Mouse (Mus musculus) right cerebral cortex, postnatal 10 days (tissue): ENCODE results near the gene Nrxn1.
A peak's percentile ranks its signal among the peaks of the same experiment; 100 is the strongest.

ENCODE experiments used
- DNase-seq, 2 experiments: peaks; one replicate each; pipeline ENCODE4 v3.0.0; 2021; ENCODE audit warnings: low spot score in 2 of 2

Gene Nrxn1

DNA sequence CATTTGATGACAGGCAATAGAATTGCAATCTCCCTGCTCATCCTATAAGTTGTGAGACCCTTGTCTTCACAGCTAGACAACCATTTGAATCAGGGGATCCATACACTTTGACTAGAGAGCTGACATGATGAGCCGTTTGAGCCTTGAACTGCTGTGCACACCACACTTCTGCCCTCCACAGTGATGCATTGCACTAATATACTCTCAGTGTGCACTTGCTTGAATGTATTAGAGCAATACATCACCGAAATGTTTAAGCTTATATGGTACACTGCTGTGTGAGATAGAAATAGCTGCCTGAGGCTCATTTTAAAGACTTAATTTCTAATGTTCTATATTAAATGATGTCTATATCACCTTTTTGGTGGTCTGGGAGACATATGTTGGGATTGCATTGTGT lies 430.6 kb downstream of the Nrxn1 start:
- DNase-seq, result no peak

GRCm38 (mm10) chr17:90654506-90654905 lies 438.4 kb downstream of the Nrxn1 start:
- no peak for DNase-seq

GRCm38 (mm10) chr17:90653347-90653746 lies 439.5 kb downstream of the Nrxn1 start:
- peak; percentile 29 to 47 for DNase-seq

DNA sequence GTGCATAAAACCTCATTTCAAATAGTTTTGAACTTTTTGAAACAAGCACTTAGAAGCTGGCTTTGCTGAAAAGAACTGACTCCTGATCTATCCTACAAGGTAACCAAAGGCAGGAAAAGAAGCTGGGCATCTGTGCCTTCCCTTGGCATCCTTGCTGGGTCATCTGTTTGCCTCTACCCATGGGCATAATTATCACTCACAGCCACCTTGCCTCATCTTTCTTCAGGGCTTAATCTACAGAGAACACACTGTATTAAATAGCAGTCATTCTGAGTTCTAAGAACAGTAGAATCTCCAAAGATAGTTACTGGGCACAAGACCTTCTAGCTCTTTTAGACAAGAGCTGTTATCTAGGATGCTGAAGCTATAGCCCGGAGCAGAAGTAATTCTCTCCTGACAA lies 442.6 kb downstream of the Nrxn1 start:
- DNase-seq, result no peak

DNA sequence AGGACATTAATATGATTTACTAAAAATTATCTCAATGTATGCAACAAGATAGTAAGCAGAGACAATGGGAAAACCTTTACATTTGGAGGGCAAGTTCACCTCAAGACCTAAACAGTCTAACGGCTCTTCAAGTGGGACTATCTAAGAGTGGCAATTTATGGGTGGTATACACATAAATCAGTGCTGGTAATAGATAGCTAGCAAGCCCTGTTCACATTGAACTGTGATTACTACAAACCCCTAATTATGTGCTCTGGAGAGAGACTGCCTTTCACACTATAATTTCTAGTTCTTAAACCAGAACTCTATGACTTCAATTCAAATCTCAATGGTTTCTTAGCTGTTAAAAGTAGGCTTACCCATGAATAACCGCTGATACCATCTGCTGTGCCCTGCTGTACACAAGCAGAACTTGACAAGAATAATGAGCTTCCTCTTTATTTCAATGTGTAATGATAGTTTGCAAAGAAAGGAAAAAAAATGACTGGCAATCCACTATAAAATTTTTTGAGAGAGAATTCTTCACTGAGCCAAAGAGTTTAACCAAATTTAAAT lies 453.8 kb downstream of the Nrxn1 start:
- no peak for DNase-seq

DNA sequence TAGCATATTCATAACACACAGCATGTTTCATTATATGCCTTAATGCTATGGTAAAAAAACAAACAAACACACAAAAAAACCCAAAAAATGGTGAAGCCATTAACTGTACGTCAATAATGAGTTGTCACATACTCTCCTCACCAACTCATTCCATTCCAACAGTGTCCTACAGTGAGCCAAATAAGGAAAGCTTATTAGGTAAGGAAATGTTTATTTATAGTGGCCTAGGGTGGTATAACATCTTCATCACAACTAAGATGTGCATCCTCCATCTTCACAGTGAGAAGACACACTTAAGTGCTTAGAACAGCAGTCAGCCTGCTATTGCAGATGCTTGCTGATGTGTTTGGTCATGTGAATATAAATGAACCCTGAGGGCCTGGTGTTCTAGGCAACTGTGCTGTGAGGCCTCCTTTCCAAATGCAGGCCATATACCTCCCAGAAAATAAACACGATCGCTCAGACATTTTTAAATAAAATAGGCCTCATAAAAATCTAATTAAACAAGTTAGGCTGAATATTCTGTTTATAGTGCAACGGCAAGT lies 454.6 kb downstream of the Nrxn1 start:
- DNase-seq, result no peak

DNA sequence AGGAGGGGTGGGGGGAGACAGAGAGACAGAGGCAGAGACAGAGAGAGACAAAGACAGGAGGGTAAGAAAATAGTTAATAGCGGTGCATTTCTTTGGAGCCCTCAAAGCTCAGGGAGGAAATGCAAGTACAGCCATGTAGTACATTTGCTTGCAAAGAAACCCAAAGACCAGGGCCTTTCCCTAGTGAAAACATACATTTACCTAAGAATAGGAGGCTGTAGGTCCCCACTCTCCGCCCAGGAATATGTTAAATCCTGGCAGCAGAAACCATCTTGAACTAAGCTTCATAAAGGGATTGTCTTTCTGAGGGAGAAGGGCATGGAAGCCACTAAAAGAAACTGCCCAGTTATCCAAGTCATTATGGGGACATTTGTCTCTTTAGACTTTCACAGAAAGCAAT lies 461.5 kb downstream of the Nrxn1 start:
- DNase-seq, result no peak

- peak; percentile 52 to 78 for DNase-seq
Observed at GRCm38 (mm10) chr17:90629851-90630250, 463.0 kb downstream of the Nrxn1 start.

GRCm38 (mm10) chr17:90628469-90628868 lies 464.4 kb downstream of the Nrxn1 start:
- peak; percentile 50 to 63 for DNase-seq

- no peak for DNase-seq
Observed at GRCm38 (mm10) chr17:90628004-90628403, 464.9 kb downstream of the Nrxn1 start.

DNA sequence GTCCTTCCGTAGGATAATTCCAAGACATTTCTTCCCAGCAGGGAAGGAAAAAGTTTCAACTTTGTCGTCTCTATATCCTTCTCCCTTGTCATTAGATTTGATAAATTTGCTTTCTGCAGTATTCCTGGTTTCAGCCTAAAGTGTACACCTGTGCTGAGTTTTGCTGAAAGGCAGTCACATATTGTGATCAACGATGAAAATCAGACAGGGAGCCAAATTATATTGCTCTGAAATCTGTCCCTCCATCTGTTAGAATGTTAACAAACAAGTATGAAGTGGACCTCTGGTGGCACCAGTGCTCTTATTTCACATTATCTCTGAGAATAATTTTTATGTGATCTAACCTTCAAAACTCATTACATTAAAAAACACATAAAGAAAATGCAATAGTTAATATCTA lies 465.5 kb downstream of the Nrxn1 start:
- DNase-seq, result no peak

DNA sequence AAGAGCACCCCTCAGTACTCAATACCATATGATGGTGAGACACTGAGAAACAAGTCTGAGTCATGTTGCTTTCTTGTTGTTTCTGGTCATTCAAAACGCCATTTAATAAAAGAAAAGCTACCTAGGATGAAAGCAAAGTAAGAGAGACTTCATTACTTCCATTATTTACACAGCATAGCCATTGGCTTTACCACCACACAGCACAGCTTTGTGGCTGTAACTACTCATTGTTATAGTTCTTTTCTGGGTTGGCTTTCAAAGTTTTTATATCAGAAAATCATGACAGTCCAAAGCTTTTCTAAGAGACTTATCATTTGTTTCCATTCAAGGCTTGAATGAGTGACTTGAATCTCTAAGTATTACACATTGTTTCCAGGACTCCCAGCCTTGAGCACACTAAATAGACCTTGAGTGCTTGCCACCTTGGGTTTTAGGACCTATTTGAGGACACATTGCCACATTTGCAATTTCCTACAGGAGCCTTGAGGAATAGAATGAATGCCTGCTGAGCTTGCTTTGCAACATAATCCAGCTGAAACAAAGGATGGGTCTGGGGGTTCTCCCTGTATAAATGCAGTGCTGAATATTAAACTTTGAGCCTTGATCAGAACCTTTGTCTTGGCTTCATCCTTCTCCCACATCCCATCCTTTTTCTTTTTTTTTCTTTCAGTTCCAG lies 468.1 kb downstream of the Nrxn1 start:
- no peak for DNase-seq

GRCm38 (mm10) chr17:90621828-90622227 lies 471.0 kb downstream of the Nrxn1 start:
- DNase-seq, result no peak

DNA sequence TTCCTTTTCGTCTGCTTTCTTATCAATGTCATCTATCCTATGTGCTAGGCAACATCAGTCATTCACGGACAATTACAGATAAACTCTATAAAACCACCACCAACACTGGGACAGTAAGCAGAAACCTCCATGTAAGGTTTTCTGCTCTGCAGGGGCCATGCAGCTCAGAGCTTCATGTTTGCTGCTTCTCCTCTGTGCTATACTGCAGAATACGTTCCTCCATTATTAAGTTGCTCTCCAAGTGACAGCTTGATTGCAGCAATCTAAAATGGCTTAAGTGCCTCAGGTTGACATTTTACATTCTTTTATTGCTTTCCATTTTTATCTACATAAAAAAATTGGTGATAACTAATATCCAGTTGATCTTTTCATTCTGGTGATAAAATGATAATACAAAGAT lies 477.9 kb downstream of the Nrxn1 start:
- no peak for DNase-seq

DNA sequence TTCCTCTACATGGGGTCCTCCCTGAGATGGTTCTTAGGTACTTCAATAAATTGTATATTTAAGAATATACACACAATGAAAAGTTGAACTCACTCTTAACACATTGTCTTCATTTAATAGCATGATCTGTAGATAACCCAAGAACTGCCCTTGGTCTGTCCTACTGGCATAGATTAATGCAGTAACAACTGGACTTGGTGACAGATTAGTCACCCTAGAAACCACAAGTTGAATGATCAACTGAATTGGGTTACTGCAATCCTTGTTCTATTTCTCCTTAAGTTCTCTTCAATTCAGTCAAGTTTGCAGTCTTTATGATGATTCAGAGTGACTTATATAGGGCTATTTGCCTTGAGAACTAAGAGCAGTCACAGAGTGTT lies 485.5 kb downstream of the Nrxn1 start:
- DNase-seq, result no peak

GRCm38 (mm10) chr17:90606718-90607426 lies 486.0 kb downstream of the Nrxn1 start:
- peak; percentile 68 to 71 for DNase-seq

- DNase-seq, result no peak
Observed at GRCm38 (mm10) chr17:90599570-90600524, 493.0 kb downstream of the Nrxn1 start.

DNA sequence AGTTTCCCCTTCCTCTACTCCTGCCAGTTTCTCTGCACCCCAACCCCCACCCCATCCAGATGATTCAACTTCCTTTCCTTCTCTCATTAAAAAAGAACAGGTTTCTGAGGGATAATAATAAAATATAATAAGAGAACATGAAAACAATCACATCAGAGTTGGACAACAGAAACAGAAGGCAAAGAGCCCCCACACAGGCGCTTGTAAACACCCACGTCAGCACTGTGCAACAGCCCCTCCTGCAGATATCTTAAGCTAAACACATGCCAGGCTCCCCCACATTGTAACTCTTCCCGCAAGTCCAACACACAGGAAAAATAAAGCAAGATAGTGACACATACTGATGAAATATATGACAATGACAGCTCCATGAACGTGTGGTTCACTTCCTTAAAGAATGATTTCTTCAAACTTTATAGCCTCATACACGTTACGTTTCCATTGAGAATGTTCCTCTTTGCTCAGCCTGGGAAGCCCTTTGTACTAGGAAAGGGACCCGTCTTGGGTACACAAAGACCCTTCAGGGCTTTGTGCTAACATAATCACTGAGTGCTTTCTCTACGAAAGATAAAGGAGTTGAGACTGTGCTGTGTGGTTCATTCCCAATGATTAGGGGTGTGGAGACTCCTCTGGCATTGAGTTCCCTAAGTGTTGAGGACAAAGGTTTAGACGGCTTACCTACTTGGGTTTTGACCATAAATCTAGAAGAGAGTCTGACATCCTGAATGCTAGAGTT lies 497.9 kb downstream of the Nrxn1 start:
- DNase-seq, result peak in 1 of 2 experiments; percentile 40

DNA sequence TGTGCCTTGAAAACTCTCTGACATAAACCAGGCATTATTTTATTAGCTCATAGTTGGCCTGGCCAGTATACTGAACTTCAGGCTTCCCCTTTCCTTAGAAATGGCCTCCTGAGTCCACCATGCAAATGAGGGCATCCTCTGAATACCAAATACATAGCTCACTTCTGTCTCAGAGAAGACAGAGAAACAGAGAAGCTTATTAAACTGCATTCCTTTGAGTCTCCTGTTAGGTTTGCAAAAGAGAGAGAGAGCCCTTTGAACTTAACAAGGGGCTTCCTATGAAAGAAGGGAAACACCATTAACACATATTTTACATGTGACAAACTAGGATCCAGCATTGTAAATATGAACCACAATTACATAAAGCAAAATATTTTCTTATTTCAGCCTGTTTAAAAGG lies 506.0 kb downstream of the Nrxn1 start:
- DNase-seq, result no peak

GRCm38 (mm10) chr17:90584666-90585195 lies 508.1 kb downstream of the Nrxn1 start:
- DNase-seq, result peak; percentile 60 to 73
